Mouse (Mus musculus) cerebellum, adult 2 months (tissue): Measurements from ENCODE around the gene Rnft1.

ENCODE experiments used
- CTCF ChIP-seq: fragments of 200-500 bp; IDR thresholded peaks from 2 replicates; pipeline ENCODE4 v1.5.1; 2011; ENCODE audit warnings: low read depth, mild to moderate bottlenecking, control low read depth, low read length, moderate library complexity, borderline replicate concordance; ENCODE audit not compliant: insufficient read depth
- POLR2A ChIP-seq: fragments of 200-500 bp; IDR thresholded peaks from 2 replicates; pipeline ENCODE4 v1.6.1; 2011; ENCODE audit warnings: low read length, control low read depth, borderline replicate concordance; ENCODE audit not compliant: insufficient read depth

DNA sequence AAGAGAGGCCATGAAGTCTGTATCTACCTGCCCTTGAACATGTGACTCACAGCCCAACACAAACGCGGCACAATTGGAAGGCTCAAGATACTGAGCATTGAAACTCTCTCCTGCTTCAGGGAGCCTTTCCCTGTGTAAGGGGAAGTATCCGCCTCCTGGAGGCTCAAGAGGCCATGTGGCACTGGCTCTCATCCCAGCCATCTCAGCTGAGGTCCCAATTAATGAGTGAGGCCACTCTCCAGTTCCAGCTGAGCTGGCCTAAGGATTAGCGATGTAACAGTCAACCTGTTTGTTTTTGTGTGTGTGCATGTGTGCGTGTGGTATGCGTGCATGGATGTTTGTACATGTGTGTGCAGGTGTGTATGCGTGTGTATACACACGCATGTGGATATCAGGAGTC is 16.1 kb upstream of the Rnft1 start:
- TF ChIP-seq CTCF, result no peak
- no peak for TF ChIP-seq POLR2A
